Mouse (Mus musculus) lung, embryonic 16.5 days (tissue): ENCODE measurements at regions not wholly inside any gene's neighbourhood (a gene's known extent, or its start where the extent isn't known, plus 50 kb on each side); places are given as distances from the start of the nearest gene placed in this dataset.

Source experiments
- ATAC-seq: fragments of 200-750 bp; cut with Nextera tagmentation; 2 replicates; pipeline ENCODE4 v1.8.0; 2017; ENCODE audit warnings: low read depth, mild to moderate bottlenecking, moderate library complexity
- H3K27ac ChIP-seq: fragments of 300-500 bp; sonication (generic); 2 replicates; pipeline ENCODE4 v1.5.1; 2014; ENCODE audit warnings: mild to moderate bottlenecking, control low read depth, low read length
- H3K27me3 ChIP-seq: fragments of 300-500 bp; sonication (generic); 2 replicates; pipeline ENCODE4 v1.6.1; 2014; ENCODE audit warnings: low read depth, low read length, mixed read lengths; ENCODE audit not compliant: control insufficient read depth, insufficient read depth
- H3K36me3 ChIP-seq: fragments of 300-500 bp; sonication (generic); 2 replicates; pipeline ENCODE4 v1.6.1; 2014; ENCODE audit warnings: low read length; ENCODE audit not compliant: control insufficient read depth, insufficient read depth
- H3K4me1 ChIP-seq: fragments of 300-500 bp; sonication (generic); replicated peaks from 2 replicates; pipeline ENCODE4 v1.6.1; 2014; ENCODE audit warnings: low read length, mixed read lengths; ENCODE audit not compliant: control insufficient read depth, insufficient read depth
- H3K4me2 ChIP-seq: fragments of 300-500 bp; sonication (generic); 2 replicates; pipeline ENCODE4 v1.6.1; 2014; ENCODE audit warnings: low read depth, low read length, control low read depth
- H3K4me3 ChIP-seq: fragments of 300-500 bp; sonication (generic); 2 replicates; pipeline ENCODE4 v1.5.1; 2014; ENCODE audit warnings: mild to moderate bottlenecking, low read length, control low read depth
- H3K9ac ChIP-seq: fragments of 300-500 bp; sonication (generic); 2 replicates; pipeline ENCODE4 v1.6.1; 2014; ENCODE audit warnings: low read length, control low read depth
- H3K9me3 ChIP-seq: fragments of 300-500 bp; sonication (generic); 2 replicates; pipeline ENCODE4 v1.6.1; 2016; ENCODE audit warnings: low read length; ENCODE audit not compliant: control insufficient read depth
- WGBS: fragments of 180-500 bp; shearing (Covaris S2); extraction: QIAGEN DNeasy Blood & Tissue Kit; methylation state at CpG from one replicate; pipeline ENCODE4 v1.1.7; 2014; 5-methylcytosine and 5-hydroxymethylcytosine counted together

- H3K4me2 ChIP-seq, result no peak overlapping the region
- WGBS, result 51% methylated on average over 5 of the region's 5 CpGs
- no peak for ATAC-seq
- H3K4me1 ChIP-seq, result no peaks in the 10 kb centered on the region
- H3K27ac ChIP-seq, result no peak overlapping the region
- H3K9me3 ChIP-seq, result no peaks in the 10 kb centered on the region
- H3K27me3 ChIP-seq, result no peaks in the 10 kb centered on the region
- H3K36me3 ChIP-seq, result no peaks in the 10 kb centered on the region
- no peak overlapping the region for H3K4me3 ChIP-seq
- no peak overlapping the region for H3K9ac ChIP-seq
Observed at GRCm38 (mm10) chr3:52452345-52452744, 184.2 kb downstream of the Foxo1 start.

DNA sequence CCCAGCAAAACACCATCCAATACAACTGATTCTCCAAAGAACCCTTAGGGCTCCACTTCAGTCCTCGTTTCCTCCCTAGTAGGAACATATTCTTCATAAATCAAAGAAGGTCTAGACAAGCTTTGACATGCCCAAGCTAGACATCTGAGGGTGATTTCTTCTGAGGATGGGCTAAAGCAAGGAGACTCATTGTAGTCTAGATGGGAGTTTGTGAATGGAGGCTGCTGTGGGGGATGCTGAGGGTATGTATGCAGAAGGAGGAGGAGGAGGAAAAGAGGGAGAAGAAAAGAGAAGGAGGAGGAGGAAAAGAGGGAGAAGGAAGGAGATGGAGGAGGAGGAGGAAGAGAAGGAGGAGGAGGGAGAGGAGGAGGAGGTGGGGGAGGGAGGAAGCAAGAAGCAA is 178.9 kb downstream of the Foxo1 start:
- no peaks in the 10 kb centered on the region for H3K9me3 ChIP-seq
- H3K4me2 ChIP-seq, result no peak overlapping the region
- no peaks in the 10 kb centered on the region for H3K36me3 ChIP-seq
- no peak for ATAC-seq
- H3K9ac ChIP-seq, result no peak overlapping the region
- no peak overlapping the region for H3K27ac ChIP-seq
- no peaks in the 10 kb centered on the region for H3K4me1 ChIP-seq
- no peak overlapping the region for H3K4me3 ChIP-seq
- H3K27me3 ChIP-seq, result no peaks in the 10 kb centered on the region
- WGBS, result 18% methylated on average over 1 of the region's 1 CpGs

- no peaks in the 10 kb centered on the region for H3K27me3 ChIP-seq
- no peak overlapping the region for H3K27ac ChIP-seq
- no peak overlapping the region for H3K4me2 ChIP-seq
- H3K4me1 ChIP-seq, result no peaks in the 10 kb centered on the region
- no peak overlapping the region for H3K4me3 ChIP-seq
- 52% methylated on average over 5 of the region's 5 CpGs for WGBS
- ATAC-seq, result no peak
- H3K36me3 ChIP-seq, result no peaks in the 10 kb centered on the region
- no peaks in the 10 kb centered on the region for H3K9me3 ChIP-seq
- no peak overlapping the region for H3K9ac ChIP-seq
Observed at GRCm38 (mm10) chr3:52446500-52446899, 178.4 kb downstream of the Foxo1 start.

- no peaks in the 10 kb centered on the region for H3K9me3 ChIP-seq
- no peak overlapping the region for H3K9ac ChIP-seq
- 88% methylated on average over 8 of the region's 8 CpGs for WGBS
- no peak overlapping the region for H3K4me3 ChIP-seq
- no peak overlapping the region for H3K4me2 ChIP-seq
- H3K4me1 ChIP-seq, result no peaks in the 10 kb centered on the region
- no peaks in the 10 kb centered on the region for H3K27me3 ChIP-seq
- no peak for ATAC-seq
- no peaks in the 10 kb centered on the region for H3K36me3 ChIP-seq
- H3K27ac ChIP-seq, result no peak overlapping the region
Observed at GRCm38 (mm10) chr3:52444420-52445119, 176.4 kb downstream of the Foxo1 start.

- Histone ChIP-seq H3K27me3 (no peaks in the 10 kb centered on the region), H3K9me3 (no peaks in the 10 kb centered on the region), H3K27ac (no peak overlapping the region), H3K9ac (no peak overlapping the region), H3K36me3 (no peaks in the 10 kb centered on the region), H3K4me2 (no peak overlapping the region), H3K4me3 (no peak overlapping the region), H3K4me1 (no peaks in the 10 kb centered on the region)
- peak; percentile 65 for ATAC-seq
- 32% methylated on average over 3 of the region's 3 CpGs for WGBS
Observed at GRCm38 (mm10) chr3:52443856-52444255, 175.7 kb downstream of the Foxo1 start.

- peak; percentile 51; the same call in 1 of the 2 replicates for ATAC-seq
- Histone ChIP-seq H3K4me1 (no peaks in the 10 kb centered on the region), H3K27ac (no peak overlapping the region), H3K4me2 (no peak overlapping the region), H3K9me3 (no peaks in the 10 kb centered on the region), H3K27me3 (no peaks in the 10 kb centered on the region), H3K9ac (no peak overlapping the region), H3K36me3 (no peaks in the 10 kb centered on the region), H3K4me3 (no peak overlapping the region)
- 46% methylated on average over 8 of the region's 8 CpGs for WGBS
Observed at GRCm38 (mm10) chr3:52429014-52429589, 161.0 kb downstream of the Foxo1 start.

GRCm38 (mm10) chr3:52422826-52423225 is 154.7 kb downstream of the Foxo1 start:
- Histone ChIP-seq H3K4me1 (no peaks in the 10 kb centered on the region), H3K27ac (no peak overlapping the region), H3K4me2 (no peak overlapping the region), H3K36me3 (no peaks in the 10 kb centered on the region), H3K9ac (no peak overlapping the region), H3K9me3 (peaks cover 3% of the 10 kb centered on the region), H3K4me3 (no peak overlapping the region), H3K27me3 (no peaks in the 10 kb centered on the region)
- 81% methylated on average over 1 of the region's 1 CpGs for WGBS
- no peak for ATAC-seq

- ATAC-seq, result peak; percentile 29; the same call in 1 of the 2 replicates
- Histone ChIP-seq H3K27ac (no peak overlapping the region), H3K36me3 (no peaks in the 10 kb centered on the region), H3K9me3 (no peaks in the 10 kb centered on the region), H3K4me2 (no peak overlapping the region), H3K4me1 (peaks cover 37% of the 10 kb centered on the region), H3K4me3 (no peak overlapping the region), H3K27me3 (no peaks in the 10 kb centered on the region), H3K9ac (no peak overlapping the region)
- WGBS, result 57% methylated on average over 6 of the region's 6 CpGs
Observed at GRCm38 (mm10) chr3:52416261-52416660, 148.1 kb downstream of the Foxo1 start.

GRCm38 (mm10) chr3:52415361-52415760 is 147.2 kb downstream of the Foxo1 start:
- no peak for ATAC-seq
- H3K36me3 ChIP-seq, result no peaks in the 10 kb centered on the region
- H3K27me3 ChIP-seq, result no peaks in the 10 kb centered on the region
- WGBS, result 20% methylated on average over 6 of the region's 6 CpGs
- no peak overlapping the region for H3K9ac ChIP-seq
- H3K27ac ChIP-seq, result no peak overlapping the region
- peaks cover 37% of the 10 kb centered on the region for H3K4me1 ChIP-seq
- no peak overlapping the region for H3K4me3 ChIP-seq
- H3K9me3 ChIP-seq, result no peaks in the 10 kb centered on the region
- H3K4me2 ChIP-seq, result no peak overlapping the region
